Mouse (Mus musculus): ENCODE data around the gene Rapgef4.

GRCm38 (mm10) chr2:72206530-72207248 is 225.6 kb downstream of the Rapgef4 start:
- TF ChIP-seq CTCF (IDR thresholded peaks at IDR 0.05; ENCODE audit: insufficient read depth, low read depth, low read length) (no peak), POLR2A (IDR thresholded peaks at IDR 0.05; ENCODE audit: insufficient read depth, low read depth, low read length) (no peak)

All from olfactory bulb, adult 2 months (tissue).